Mouse (Mus musculus) hindbrain, embryonic 12.5 days (tissue): ENCODE data around the gene Myog. TPM values are rescaled to one million over a fixed set of nuclear protein-coding genes. Genes with fewer than 3 reads are reported as not detected.

Experiments
- ATAC-seq: fragments of 200-750 bp; cut with Nextera tagmentation; 2 replicates; pipeline ENCODE4 v1.8.0; 2017; ENCODE audit warnings: moderate TSS enrichment; ENCODE audit not compliant: low FRiP score
- H3K27ac ChIP-seq: fragments of 300-500 bp; sonication (generic); 2 replicates; pipeline ENCODE4 v1.5.1; 2016; ENCODE audit warnings: mild to moderate bottlenecking
- H3K27me3 ChIP-seq: fragments of 300-500 bp; sonication (generic); 2 replicates; pipeline ENCODE4 v1.6.1; 2016; ENCODE audit warnings: mild to moderate bottlenecking
- H3K36me3 ChIP-seq: fragments of 300-500 bp; sonication (generic); 2 replicates; pipeline ENCODE4 v1.6.1; 2016; ENCODE audit warnings: mild to moderate bottlenecking
- H3K4me1 ChIP-seq: fragments of 300-500 bp; sonication (generic); 2 replicates; pipeline ENCODE4 v1.6.1; 2016
- H3K4me2 ChIP-seq: fragments of 300-500 bp; sonication (generic); replicated peaks from 2 replicates; pipeline ENCODE4 v1.6.1; 2016; ENCODE audit warnings: mild to moderate bottlenecking
- H3K4me3 ChIP-seq: fragments of 300-500 bp; sonication (generic); 2 replicates; pipeline ENCODE4 v1.5.1; 2016; ENCODE audit warnings: mild to moderate bottlenecking
- H3K9ac ChIP-seq: fragments of 300-500 bp; sonication (generic); 2 replicates; pipeline ENCODE4 v1.6.1; 2016; ENCODE audit warnings: mild to moderate bottlenecking, moderate library complexity
- H3K9me3 ChIP-seq: fragments of 300-500 bp; sonication (generic); replicated peaks from 2 replicates; pipeline ENCODE4 v1.6.1; 2016; ENCODE audit warnings: mild to moderate bottlenecking
- WGBS: fragments of 180-500 bp; shearing (Covaris S2); methylation state at CpG from one replicate; pipeline ENCODE4 v1.1.7; 2016; 5-methylcytosine and 5-hydroxymethylcytosine counted together
- polyA plus RNA-seq: library from polyadenylated mRNA; unstranded; fragments of >200 nt; fragmentation: Nextera tagmentation; extraction: Ambion mirVana; gene quantifications from 2 replicates; pipeline ENCODE4 v1.2.1, GENCODE M21; 2016

Myog gene
- polyA plus RNA-seq, 1 experiment from 2014 or later, result 7.8 TPM

DNA sequence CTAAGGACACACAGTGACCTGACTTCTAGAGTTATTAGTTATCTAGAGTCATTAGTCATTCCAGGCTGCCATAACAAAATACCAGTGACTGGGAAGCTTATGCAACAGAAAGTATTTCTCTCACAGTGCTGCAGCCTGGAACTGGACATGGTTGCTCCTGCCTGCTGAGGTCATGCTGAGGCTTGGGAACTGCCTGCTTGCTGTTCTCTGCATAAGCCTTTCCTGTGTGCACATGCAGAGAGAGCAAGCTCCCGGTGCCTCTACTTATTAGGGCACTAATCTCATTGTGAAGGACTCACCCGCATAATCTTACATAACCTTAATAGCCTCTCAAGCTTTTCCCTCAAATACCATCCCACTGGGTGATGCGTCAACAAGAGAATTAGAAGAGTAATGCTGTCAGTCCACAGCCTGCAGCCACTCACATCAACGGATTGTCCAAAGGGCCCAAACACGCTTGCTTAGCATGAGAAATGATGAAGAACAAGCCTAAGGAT is 17.0 kb upstream of the Myog start:
- Histone ChIP-seq H3K9ac (no peak overlapping the region), H3K36me3 (no peaks in the 10 kb centered on the region), H3K4me2 (no peak overlapping the region), H3K27me3 (no peaks in the 10 kb centered on the region), H3K27ac (no peak overlapping the region), H3K4me3 (no peak overlapping the region), H3K9me3 (no peaks in the 10 kb centered on the region), H3K4me1 (peaks cover 5% of the 10 kb centered on the region)
- WGBS, result 68% methylated on average over 5 of the region's 5 CpGs
- ATAC-seq, result no peak

- Histone ChIP-seq H3K4me3 (no peak overlapping the region), H3K36me3 (no peaks in the 10 kb centered on the region), H3K27ac (no peak overlapping the region), H3K4me2 (no peak overlapping the region), H3K27me3 (no peaks in the 10 kb centered on the region), H3K9ac (no peak overlapping the region), H3K9me3 (no peaks in the 10 kb centered on the region), H3K4me1 (peaks cover 5% of the 10 kb centered on the region)
- no peak for ATAC-seq
- 58% methylated on average over 9 of the region's 9 CpGs for WGBS
Measured at GRCm38 (mm10) chr1:134273493-134274395, 16.0 kb upstream of the Myog start.

GRCm38 (mm10) chr1:134274483-134274920 is 15.3 kb upstream of the Myog start:
- Histone ChIP-seq H3K27ac (no peak overlapping the region), H3K9me3 (no peaks in the 10 kb centered on the region), H3K4me3 (no peak overlapping the region), H3K27me3 (no peaks in the 10 kb centered on the region), H3K36me3 (no peaks in the 10 kb centered on the region), H3K4me1 (peaks cover 5% of the 10 kb centered on the region), H3K4me2 (no peak overlapping the region), H3K9ac (no peak overlapping the region)
- ATAC-seq, result no peak
- whole genome bisulfite sequencing, result 80% methylated on average over 7 of the region's 7 CpGs

GRCm38 (mm10) chr1:134275616-134276464 is 13.9 kb upstream of the Myog start:
- Histone ChIP-seq H3K27me3 (no peaks in the 10 kb centered on the region), H3K4me1 (peaks cover 5% of the 10 kb centered on the region), H3K36me3 (no peaks in the 10 kb centered on the region), H3K4me2 (no peak overlapping the region), H3K9me3 (no peaks in the 10 kb centered on the region), H3K9ac (no peak overlapping the region), H3K4me3 (no peak overlapping the region), H3K27ac (no peak overlapping the region)
- no peak for ATAC-seq
- WGBS, result 74% methylated on average over 13 of the region's 13 CpGs

GRCm38 (mm10) chr1:134276823-134277222 is 13.0 kb upstream of the Myog start:
- no peak overlapping the region for H3K4me2 ChIP-seq
- H3K27ac ChIP-seq, result no peak overlapping the region
- no peaks in the 10 kb centered on the region for H3K27me3 ChIP-seq
- no peaks in the 10 kb centered on the region for H3K9me3 ChIP-seq
- H3K36me3 ChIP-seq, result no peaks in the 10 kb centered on the region
- 81% methylated on average over 7 of the region's 7 CpGs for WGBS
- ATAC-seq, result no peak
- no peak overlapping the region for H3K9ac ChIP-seq
- H3K4me1 ChIP-seq, result peaks cover 5% of the 10 kb centered on the region
- no peak overlapping the region for H3K4me3 ChIP-seq

DNA sequence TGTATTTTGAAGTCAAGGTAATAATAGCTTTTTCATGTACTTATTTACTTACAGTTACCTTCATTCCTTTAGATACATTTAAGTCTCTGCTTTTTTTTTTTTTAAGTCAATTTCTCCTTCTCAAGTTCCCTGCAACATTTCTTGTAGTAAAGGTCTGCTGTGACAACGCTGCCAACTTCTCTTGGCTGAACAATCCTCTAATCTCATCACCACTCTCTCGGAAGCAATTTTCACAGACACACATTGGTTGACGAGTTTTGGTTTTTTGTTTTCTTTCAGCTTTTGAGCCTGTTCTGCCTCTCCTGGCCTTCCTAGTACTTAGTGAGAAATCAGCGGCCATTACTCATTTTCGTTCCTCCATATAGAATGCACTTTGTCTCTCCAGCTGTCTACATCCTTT is 9.6 kb upstream of the Myog start:
- H3K27me3 ChIP-seq, result no peaks in the 10 kb centered on the region
- H3K36me3 ChIP-seq, result no peaks in the 10 kb centered on the region
- no peaks in the 10 kb centered on the region for H3K9me3 ChIP-seq
- H3K4me3 ChIP-seq, result no peak overlapping the region
- no peak overlapping the region for H3K4me2 ChIP-seq
- 87% methylated on average over 5 of the region's 5 CpGs for WGBS
- H3K9ac ChIP-seq, result no peak overlapping the region
- ATAC-seq, result no peak
- no peaks in the 10 kb centered on the region for H3K4me1 ChIP-seq
- no peak overlapping the region for H3K27ac ChIP-seq

- ATAC-seq, result no peak
- WGBS, result 68% methylated on average over 4 of the region's 4 CpGs
- no peaks in the 10 kb centered on the region for H3K27me3 ChIP-seq
- H3K4me1 ChIP-seq, result no peaks in the 10 kb centered on the region
- H3K9me3 ChIP-seq, result no peaks in the 10 kb centered on the region
- no peak overlapping the region for H3K27ac ChIP-seq
- H3K9ac ChIP-seq, result no peak overlapping the region
- no peaks in the 10 kb centered on the region for H3K36me3 ChIP-seq
- H3K4me2 ChIP-seq, result no peak overlapping the region
- H3K4me3 ChIP-seq, result no peak overlapping the region
Measured at GRCm38 (mm10) chr1:134281563-134281962, 8.2 kb upstream of the Myog start.

- WGBS, result 78% methylated on average over 3 of the region's 3 CpGs
- ATAC-seq, result no peak
- Histone ChIP-seq H3K27ac (no peak overlapping the region), H3K27me3 (no peaks in the 10 kb centered on the region), H3K9ac (no peak overlapping the region), H3K9me3 (no peaks in the 10 kb centered on the region), H3K4me1 (no peaks in the 10 kb centered on the region), H3K4me2 (no peak overlapping the region), H3K4me3 (no peak overlapping the region), H3K36me3 (no peaks in the 10 kb centered on the region)
Measured at GRCm38 (mm10) chr1:134282342-134282741, 7.4 kb upstream of the Myog start.

- no peaks in the 10 kb centered on the region for H3K36me3 ChIP-seq
- H3K27me3 ChIP-seq, result no peaks in the 10 kb centered on the region
- no peaks in the 10 kb centered on the region for H3K4me1 ChIP-seq
- no peak for ATAC-seq
- no peak overlapping the region for H3K9ac ChIP-seq
- no peak overlapping the region for H3K27ac ChIP-seq
- WGBS, result 52% methylated on average over 1 of the region's 1 CpGs
- no peaks in the 10 kb centered on the region for H3K9me3 ChIP-seq
- H3K4me2 ChIP-seq, result no peak overlapping the region
- no peak overlapping the region for H3K4me3 ChIP-seq
Measured at GRCm38 (mm10) chr1:134283108-134283507, 6.7 kb upstream of the Myog start.

- H3K9ac ChIP-seq, result no peak overlapping the region
- H3K27me3 ChIP-seq, result no peaks in the 10 kb centered on the region
- 45% methylated on average over 10 of the region's 10 CpGs for WGBS
- no peak overlapping the region for H3K4me2 ChIP-seq
- ATAC-seq, result no peak
- no peak overlapping the region for H3K4me3 ChIP-seq
- H3K9me3 ChIP-seq, result no peaks in the 10 kb centered on the region
- H3K36me3 ChIP-seq, result no peaks in the 10 kb centered on the region
- H3K27ac ChIP-seq, result no peak overlapping the region
- H3K4me1 ChIP-seq, result peaks cover 9% of the 10 kb centered on the region
Measured at GRCm38 (mm10) chr1:134285458-134286120, 4.2 kb upstream of the Myog start.

GRCm38 (mm10) chr1:134288239-134288638 is 1.6 kb upstream of the Myog start:
- Histone ChIP-seq H3K4me1 (peaks cover 21% of the 10 kb centered on the region), H3K27me3 (no peaks in the 10 kb centered on the region), H3K4me3 (no peak overlapping the region), H3K9ac (no peak overlapping the region), H3K4me2 (no peak overlapping the region), H3K27ac (no peak overlapping the region), H3K9me3 (no peaks in the 10 kb centered on the region), H3K36me3 (no peaks in the 10 kb centered on the region)
- ATAC-seq, result no peak
- WGBS, result 79% methylated on average over 3 of the region's 3 CpGs

DNA sequence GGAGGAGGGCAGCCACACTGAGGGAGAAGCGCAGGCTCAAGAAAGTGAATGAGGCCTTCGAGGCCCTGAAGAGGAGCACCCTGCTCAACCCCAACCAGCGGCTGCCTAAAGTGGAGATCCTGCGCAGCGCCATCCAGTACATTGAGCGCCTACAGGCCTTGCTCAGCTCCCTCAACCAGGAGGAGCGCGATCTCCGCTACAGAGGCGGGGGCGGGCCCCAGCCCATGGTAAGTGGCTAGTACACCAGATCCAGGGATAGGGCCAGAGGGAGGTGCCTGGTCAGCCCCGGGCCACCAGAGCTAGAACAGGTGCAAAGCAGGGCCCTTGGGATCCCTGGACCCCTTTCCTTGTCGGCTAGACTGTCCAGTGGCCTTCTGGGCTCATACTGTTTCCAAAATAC is 511 bp downstream of the Myog start:
- no peak overlapping the region for H3K9ac ChIP-seq
- H3K36me3 ChIP-seq, result no peaks in the 10 kb centered on the region
- no peak overlapping the region for H3K4me3 ChIP-seq
- 91% methylated on average over 13 of the region's 13 CpGs for WGBS
- peaks cover 21% of the 10 kb centered on the region for H3K4me1 ChIP-seq
- H3K4me2 ChIP-seq, result no peak overlapping the region
- no peaks in the 10 kb centered on the region for H3K9me3 ChIP-seq
- H3K27ac ChIP-seq, result no peak overlapping the region
- no peak for ATAC-seq
- no peaks in the 10 kb centered on the region for H3K27me3 ChIP-seq
